Mouse (Mus musculus) ES-Bruce4 (cell line): ENCODE measurements around the gene Cep70.

Experiments
- CTCF ChIP-seq: IDR thresholded peaks from one replicate; pipeline ENCODE4 v1.8.1; 2011; ENCODE audit warnings: low read depth, low read length
- POLR2A ChIP-seq: IDR thresholded peaks from one replicate; pipeline ENCODE4 v1.8.1; 2011; ENCODE audit warnings: low read length; ENCODE audit not compliant: insufficient read depth

- TF ChIP-seq POLR2A (no peak), CTCF (no peak)
Measured at GRCm38 (mm10) chr9:99258891-99259290, 15.7 kb downstream of the Cep70 start.
